Mouse (Mus musculus) liver, embryonic 12.5 days (tissue): ENCODE data around the gene Pitpnm1. TPM values are rescaled to one million over a fixed set of nuclear protein-coding genes. Genes with fewer than 3 reads are reported as not detected.

Experiments
- ATAC-seq: fragments of 200-750 bp; cut with Nextera tagmentation; 2 replicates; pipeline ENCODE4 v1.8.0; 2017; ENCODE audit warnings: moderate number of reproducible peaks, mild to moderate bottlenecking, moderate library complexity
- H3K27ac ChIP-seq: fragments of 300-500 bp; sonication (generic); 2 replicates; pipeline ENCODE4 v1.5.1; 2016; ENCODE audit warnings: mild to moderate bottlenecking
- H3K27me3 ChIP-seq: fragments of 300-500 bp; sonication (generic); replicated peaks from 2 replicates; pipeline ENCODE4 v1.6.1; 2016; ENCODE audit warnings: mild to moderate bottlenecking, moderate library complexity
- H3K36me3 ChIP-seq: fragments of 300-500 bp; sonication (generic); 2 replicates; pipeline ENCODE4 v1.6.1; 2016; ENCODE audit warnings: mild to moderate bottlenecking, moderate library complexity
- H3K4me1 ChIP-seq: fragments of 300-500 bp; sonication (generic); 2 replicates; pipeline ENCODE4 v1.6.1; 2016
- H3K4me2 ChIP-seq: fragments of 300-500 bp; sonication (generic); 2 replicates; pipeline ENCODE4 v1.6.1; 2016; ENCODE audit warnings: mild to moderate bottlenecking, moderate library complexity
- H3K4me3 ChIP-seq: fragments of 300-500 bp; sonication (generic); 2 replicates; pipeline ENCODE4 v1.5.1; 2016; ENCODE audit warnings: mild to moderate bottlenecking, moderate library complexity
- H3K9ac ChIP-seq: fragments of 300-500 bp; sonication (generic); 2 replicates; pipeline ENCODE4 v1.6.1; 2016; ENCODE audit warnings: mild to moderate bottlenecking, moderate library complexity
- H3K9me3 ChIP-seq: fragments of 300-500 bp; sonication (generic); replicated peaks from 2 replicates; pipeline ENCODE4 v1.6.1; 2016; ENCODE audit warnings: mild to moderate bottlenecking, moderate library complexity
- WGBS: fragments of 180-500 bp; shearing (Covaris S2); methylation state at CpG from one replicate; pipeline ENCODE4 v1.1.7; 2016; ENCODE audit not compliant: insufficient replicate concordance; 5-methylcytosine and 5-hydroxymethylcytosine counted together
- polyA plus RNA-seq: library from polyadenylated mRNA; unstranded; fragments of >200 nt; fragmentation: Nextera tagmentation; extraction: Ambion mirVana; gene quantifications from 2 replicates; pipeline ENCODE4 v1.2.1, GENCODE M21; 2016

Pitpnm1 gene
- polyA plus RNA-seq, 1 experiment from 2014 or later = 5.0 TPM

DNA sequence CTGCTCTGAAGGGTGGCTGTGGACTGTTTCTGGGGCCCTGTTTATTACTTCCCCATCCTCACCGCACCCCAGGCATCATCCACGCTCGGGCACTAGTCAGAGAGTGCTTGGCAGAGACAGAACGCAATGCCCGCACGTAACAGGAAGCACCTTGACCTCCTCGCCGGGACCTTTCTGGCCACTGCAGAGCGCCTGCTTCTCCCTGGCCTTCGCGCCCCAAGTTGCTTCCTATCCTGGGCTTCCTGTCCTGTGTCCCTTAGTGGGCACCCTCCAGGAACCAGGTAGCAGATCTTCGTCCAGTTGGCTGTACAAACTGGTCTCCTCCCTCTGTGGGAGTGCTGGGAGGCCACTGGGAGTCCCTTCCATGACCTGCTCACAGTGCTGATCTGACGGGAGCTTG is 1.4 kb upstream of the Pitpnm1 start:
- Histone ChIP-seq H3K36me3 (peaks cover 4% of the 10 kb centered on the region; the same call in 1 of the 2 replicates), H3K4me2 (peak overlapping the region; percentile 93), H3K27me3 (peaks cover 42% of the 10 kb centered on the region), H3K4me1 (peaks cover 51% of the 10 kb centered on the region), H3K4me3 (peak overlapping the region; percentile 72), H3K9me3 (no peaks in the 10 kb centered on the region), H3K27ac (peak overlapping the region; percentile 67), H3K9ac (peak overlapping the region; percentile 22; the same call in 1 of the 2 replicates)
- ATAC-seq = no peak
- 77% methylated on average over 13 of the region's 13 CpGs for WGBS

DNA sequence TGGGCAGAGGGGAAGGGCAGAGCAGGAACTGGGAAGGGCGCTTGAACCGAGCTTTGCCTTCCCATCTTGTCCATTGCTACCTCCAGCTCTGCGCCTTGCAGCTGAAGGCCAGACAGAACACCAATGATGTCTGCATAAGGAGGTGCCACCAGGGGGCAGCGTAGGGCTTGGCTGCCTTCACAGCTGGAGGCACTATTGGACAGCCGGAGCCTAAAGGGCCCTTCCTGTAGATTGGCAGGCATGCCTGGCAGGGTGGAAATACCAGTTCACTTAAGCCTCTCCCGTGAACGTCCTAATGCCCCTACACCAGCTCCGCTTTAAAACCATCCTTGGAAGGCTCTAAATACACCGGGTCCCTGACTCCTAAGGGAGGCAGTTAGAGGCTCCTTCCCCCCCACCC is 742 bp upstream of the Pitpnm1 start:
- H3K9ac ChIP-seq = peak overlapping the region; percentile 70
- ATAC-seq = no peak

GRCm38 (mm10) chr19:4100718-4101261 is 992 bp downstream of the Pitpnm1 start:
- Histone ChIP-seq H3K9me3 (no peaks in the 10 kb centered on the region), H3K9ac (peak overlapping the region; percentile 70), H3K27me3 (peaks cover 55% of the 10 kb centered on the region), H3K4me3 (peak overlapping the region; percentile 72), H3K4me1 (peaks cover 50% of the 10 kb centered on the region), H3K4me2 (peak overlapping the region; percentile 93), H3K36me3 (peaks cover 4% of the 10 kb centered on the region; the same call in 1 of the 2 replicates), H3K27ac (no peak overlapping the region)
- 2% methylated on average over 51 of the region's 52 CpGs for WGBS
- ATAC-seq = no peak

More for the DNA sequence above, 742 bp upstream of the Pitpnm1 start:
- no peaks in the 10 kb centered on the region for H3K9me3 ChIP-seq
- peaks cover 4% of the 10 kb centered on the region; the same call in 1 of the 2 replicates for H3K36me3 ChIP-seq
- H3K27ac ChIP-seq = peak overlapping the region; percentile 67
- WGBS = 6% methylated on average over 9 of the region's 9 CpGs
- H3K4me1 ChIP-seq = peaks cover 51% of the 10 kb centered on the region
- H3K4me3 ChIP-seq = peak overlapping the region; percentile 72
- peaks cover 47% of the 10 kb centered on the region for H3K27me3 ChIP-seq
- H3K4me2 ChIP-seq = peak overlapping the region; percentile 93

DNA sequence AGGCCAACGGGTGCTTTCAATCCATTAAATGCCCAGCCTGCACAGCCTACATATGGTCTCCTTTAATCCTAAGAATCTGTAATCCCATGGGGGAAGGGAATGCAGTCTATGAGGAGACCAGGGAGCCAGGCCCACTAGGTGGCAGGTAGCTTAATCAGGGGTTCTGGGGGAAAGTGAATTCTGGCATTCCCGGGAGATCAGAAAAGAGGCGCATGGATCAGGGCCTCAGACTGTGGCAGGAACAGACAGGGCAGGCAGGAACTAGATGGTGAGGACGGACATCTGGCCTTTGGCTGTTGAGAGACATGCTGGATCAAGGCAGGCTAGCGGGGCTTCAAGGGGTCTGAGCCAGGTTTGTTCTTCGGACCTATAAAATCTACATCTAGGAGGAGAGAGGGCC is 1.7 kb downstream of the Pitpnm1 start:
- peaks cover 4% of the 10 kb centered on the region; the same call in 1 of the 2 replicates for H3K36me3 ChIP-seq
- H3K9ac ChIP-seq = no peak overlapping the region
- H3K4me3 ChIP-seq = peak overlapping the region; percentile 72; the same call in 1 of the 2 replicates
- peaks cover 43% of the 10 kb centered on the region for H3K4me1 ChIP-seq
- peaks cover 55% of the 10 kb centered on the region for H3K27me3 ChIP-seq
- WGBS = 71% methylated on average over 6 of the region's 6 CpGs
- H3K27ac ChIP-seq = no peak overlapping the region
- peak overlapping the region; percentile 93 for H3K4me2 ChIP-seq
- H3K9me3 ChIP-seq = no peaks in the 10 kb centered on the region
- no peak for ATAC-seq

- H3K27me3 ChIP-seq = peaks cover 58% of the 10 kb centered on the region
- H3K36me3 ChIP-seq = peaks cover 4% of the 10 kb centered on the region; the same call in 1 of the 2 replicates
- H3K4me1 ChIP-seq = peaks cover 41% of the 10 kb centered on the region
- no peak for ATAC-seq
- no peak overlapping the region for H3K27ac ChIP-seq
- H3K4me2 ChIP-seq = no peak overlapping the region
- H3K9ac ChIP-seq = no peak overlapping the region
- no peaks in the 10 kb centered on the region for H3K9me3 ChIP-seq
- WGBS = 74% methylated on average over 2 of the region's 2 CpGs
- H3K4me3 ChIP-seq = no peak overlapping the region
Measured at GRCm38 (mm10) chr19:4102049-4102448, 2.3 kb downstream of the Pitpnm1 start.

DNA sequence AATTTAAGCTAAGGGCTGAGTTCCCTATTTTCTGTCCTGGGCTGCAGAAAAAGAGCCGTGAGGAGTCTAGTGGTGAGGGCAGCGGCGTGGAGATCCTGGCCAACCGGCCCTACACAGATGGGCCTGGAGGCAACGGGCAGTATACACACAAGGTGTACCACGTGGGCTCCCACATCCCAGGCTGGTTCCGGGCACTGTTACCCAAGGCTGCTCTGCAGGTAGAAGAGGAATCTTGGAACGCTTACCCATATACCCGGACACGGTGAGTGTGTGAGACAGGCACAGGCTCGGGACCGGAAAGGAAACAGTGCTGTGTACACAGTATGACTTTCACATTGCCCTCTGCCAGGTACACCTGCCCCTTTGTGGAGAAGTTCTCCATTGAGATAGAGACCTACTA is 2.8 kb downstream of the Pitpnm1 start:
- peaks cover 4% of the 10 kb centered on the region; the same call in 1 of the 2 replicates for H3K36me3 ChIP-seq
- H3K27ac ChIP-seq = no peak overlapping the region
- 79% methylated on average over 12 of the region's 12 CpGs for WGBS
- no peak overlapping the region for H3K4me3 ChIP-seq
- ATAC-seq = no peak
- no peaks in the 10 kb centered on the region for H3K9me3 ChIP-seq
- no peak overlapping the region for H3K4me2 ChIP-seq
- no peak overlapping the region for H3K9ac ChIP-seq
- H3K27me3 ChIP-seq = peaks cover 58% of the 10 kb centered on the region
- H3K4me1 ChIP-seq = peaks cover 37% of the 10 kb centered on the region

- WGBS = 88% methylated on average over 18 of the region's 18 CpGs
- ATAC-seq = no peak
- Histone ChIP-seq H3K36me3 (peaks cover 4% of the 10 kb centered on the region; the same call in 1 of the 2 replicates), H3K9ac (no peak overlapping the region), H3K4me3 (no peak overlapping the region), H3K4me2 (no peak overlapping the region), H3K27me3 (peaks cover 58% of the 10 kb centered on the region), H3K9me3 (no peaks in the 10 kb centered on the region), H3K27ac (no peak overlapping the region), H3K4me1 (peaks cover 31% of the 10 kb centered on the region)
Measured at GRCm38 (mm10) chr19:4103294-4103693, 3.5 kb downstream of the Pitpnm1 start.

GRCm38 (mm10) chr19:4103792-4104191 is 4.0 kb downstream of the Pitpnm1 start:
- no peak overlapping the region for H3K27ac ChIP-seq
- no peak overlapping the region for H3K9ac ChIP-seq
- ATAC-seq = no peak
- H3K4me3 ChIP-seq = no peak overlapping the region
- WGBS = 47% methylated on average over 3 of the region's 3 CpGs
- H3K4me2 ChIP-seq = no peak overlapping the region
- peaks cover 58% of the 10 kb centered on the region for H3K27me3 ChIP-seq
- H3K4me1 ChIP-seq = peaks cover 26% of the 10 kb centered on the region
- H3K9me3 ChIP-seq = no peaks in the 10 kb centered on the region
- H3K36me3 ChIP-seq = peaks cover under 1% of the 10 kb centered on the region; the same call in 1 of the 2 replicates

- H3K27ac ChIP-seq = no peak overlapping the region
- H3K9ac ChIP-seq = no peak overlapping the region
- ATAC-seq = no peak
- H3K4me1 ChIP-seq = peaks cover 16% of the 10 kb centered on the region
- H3K27me3 ChIP-seq = peaks cover 53% of the 10 kb centered on the region
- H3K4me2 ChIP-seq = no peak overlapping the region
- H3K36me3 ChIP-seq = no peaks in the 10 kb centered on the region
- H3K9me3 ChIP-seq = no peaks in the 10 kb centered on the region
- 81% methylated on average over 16 of the region's 16 CpGs for WGBS
- H3K4me3 ChIP-seq = no peak overlapping the region
Measured at GRCm38 (mm10) chr19:4104675-4105194, 4.9 kb downstream of the Pitpnm1 start.

GRCm38 (mm10) chr19:4106654-4107053 is 6.9 kb downstream of the Pitpnm1 start:
- 81% methylated on average over 14 of the region's 14 CpGs for WGBS
- no peak overlapping the region for H3K9ac ChIP-seq
- no peak for ATAC-seq
- H3K27ac ChIP-seq = no peak overlapping the region
- no peaks in the 10 kb centered on the region for H3K9me3 ChIP-seq
- no peaks in the 10 kb centered on the region for H3K36me3 ChIP-seq
- H3K4me2 ChIP-seq = no peak overlapping the region
- peaks cover 34% of the 10 kb centered on the region for H3K27me3 ChIP-seq
- H3K4me3 ChIP-seq = no peak overlapping the region
- no peaks in the 10 kb centered on the region for H3K4me1 ChIP-seq

- Histone ChIP-seq H3K4me1 (peaks cover 12% of the 10 kb centered on the region), H3K4me2 (no peak overlapping the region), H3K36me3 (peaks cover 15% of the 10 kb centered on the region), H3K27me3 (peaks cover 15% of the 10 kb centered on the region; the same call in 1 of the 2 replicates), H3K4me3 (no peak overlapping the region), H3K27ac (no peak overlapping the region), H3K9ac (no peak overlapping the region), H3K9me3 (no peaks in the 10 kb centered on the region)
- ATAC-seq = no peak
- 77% methylated on average over 9 of the region's 9 CpGs for WGBS
Measured at GRCm38 (mm10) chr19:4108535-4108934, 8.7 kb downstream of the Pitpnm1 start.

DNA sequence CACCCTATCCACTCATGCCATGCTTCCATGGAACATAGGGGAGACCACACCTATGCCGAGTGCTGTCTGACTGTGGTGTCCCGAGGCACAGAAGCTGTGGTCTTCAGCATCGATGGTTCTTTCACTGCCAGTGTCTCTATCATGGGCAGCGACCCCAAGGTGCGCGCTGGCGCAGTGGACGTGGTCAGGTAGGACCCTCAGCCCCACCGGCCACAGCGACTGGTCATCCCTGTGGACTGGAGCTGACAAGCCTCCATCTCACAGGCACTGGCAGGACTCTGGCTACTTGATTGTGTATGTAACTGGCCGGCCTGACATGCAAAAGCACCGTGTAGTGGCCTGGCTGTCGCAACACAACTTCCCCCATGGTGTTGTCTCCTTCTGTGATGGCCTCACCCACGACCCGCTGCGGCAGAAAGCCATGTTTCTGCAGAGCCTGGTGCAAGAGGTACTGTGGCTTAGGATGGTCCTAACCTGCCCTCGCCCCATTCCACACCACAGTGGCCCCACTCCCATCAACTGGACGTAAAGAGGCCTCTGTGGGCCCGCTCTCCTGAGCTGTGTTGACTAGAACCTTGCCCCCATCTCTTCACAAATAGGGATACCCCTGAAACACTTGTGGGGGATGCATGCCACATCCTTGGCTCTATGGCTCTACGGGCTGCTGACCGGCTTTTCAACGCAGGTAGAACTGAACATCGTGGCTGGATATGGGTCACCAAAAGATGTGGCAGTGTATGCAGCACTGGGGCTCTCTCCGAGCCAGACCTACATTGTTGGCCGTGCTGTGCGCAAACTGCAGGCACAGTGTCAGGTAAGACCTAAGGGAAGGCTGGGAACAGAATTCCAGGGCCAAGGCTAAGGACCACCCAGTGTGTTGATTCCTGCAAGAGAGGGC is 12.5 kb downstream of the Pitpnm1 start:
- peaks cover 50% of the 10 kb centered on the region for H3K36me3 ChIP-seq
- H3K4me2 ChIP-seq = no peak overlapping the region
- peaks cover 24% of the 10 kb centered on the region for H3K4me1 ChIP-seq
- H3K4me3 ChIP-seq = no peak overlapping the region
- ATAC-seq = no peak
- 86% methylated on average over 26 of the region's 26 CpGs for WGBS
- no peak overlapping the region for H3K27ac ChIP-seq
- H3K9me3 ChIP-seq = no peaks in the 10 kb centered on the region
- H3K27me3 ChIP-seq = no peaks in the 10 kb centered on the region
- no peak overlapping the region for H3K9ac ChIP-seq
